In genomic region chr6:33733602-33734001, GRCm38 (mm10) we compare ENCODE assay signal across 20 mouse cellular contexts.
DNase-seq lines count a peak whose midpoint lies in the region; ATAC-seq lines count a peak whose summit lies in the region.
"Had no signal": no experiment of that assay in that cellular context is flagged by ENCODE, and none has a peak within 500 bp of the region (broad histone marks: within the 10 kb centered on the region; RNA-seq: fewer than 3 reads in every experiment).

No protein-coding gene starts in this region.

- no peaks in the 10 kb centered on the region for H3K27me3 ChIP-seq in hindbrain, embryonic 12.5 days
- no peaks in the 10 kb centered on the region for H3K27me3 ChIP-seq in hindbrain, embryonic 11.5 days (ENCODE audit: control insufficient read depth, insufficient read depth, low read length)
- no peaks in the 10 kb centered on the region for H3K27me3 ChIP-seq in midbrain, embryonic 13.5 days
- no peaks in the 10 kb centered on the region for H3K27me3 ChIP-seq in midbrain, embryonic 10.5 days (ENCODE audit: low read depth, poor library complexity, severe bottlenecking)
- H3K27me3 ChIP-seq in forebrain, embryonic 15.5 days: no peaks in the 10 kb centered on the region
- no peaks in the 10 kb centered on the region for H3K27me3 ChIP-seq in neural tube, embryonic 15.5 days (replicated peaks)
- H3K27me3 ChIP-seq: embryonic facial prominence, embryonic 12.5 days; intestine, embryonic 15.5 days had no signal

- no peak for DNase-seq in hindbrain, embryonic 11.5 days (ENCODE audit: low spot score)
- DNase-seq in midbrain, embryonic 10.5 days (ENCODE audit: low spot score): no peak
- no peak for DNase-seq in urinary bladder, postnatal 36 days (ENCODE audit: low spot score in 2 of 2)
- DNase-seq: adrenal gland, adult 8-10 months; adrenal gland, postnatal 36 days; cerebellum, adult 11 months; cerebellum, adult 9-10 months; cerebellum, postnatal 25 days; gastrocnemius, postnatal 10 days; heart, adult 18-20 months; heart, postnatal 10 days; heart, postnatal 4 days; kidney, adult 18-20 months had no signal

- H3K4me3 ChIP-seq in hindbrain, embryonic 12.5 days: no peak overlapping the region
- no peak overlapping the region for H3K4me3 ChIP-seq in hindbrain, embryonic 11.5 days (ENCODE audit: low read depth, low read length)
- H3K4me3 ChIP-seq in midbrain, embryonic 13.5 days (replicated peaks): no peak overlapping the region
- H3K4me3 ChIP-seq in midbrain, embryonic 10.5 days: no peak overlapping the region
- no peak overlapping the region for H3K4me3 ChIP-seq in forebrain, embryonic 15.5 days
- no peak overlapping the region for H3K4me3 ChIP-seq in neural tube, embryonic 15.5 days (replicated peaks)
- H3K4me3 ChIP-seq: embryonic facial prominence, embryonic 12.5 days; heart, embryonic 10.5 days; intestine, embryonic 15.5 days had no signal

- no peaks in the 10 kb centered on the region for H3K9me3 ChIP-seq in hindbrain, embryonic 12.5 days (replicated peaks)
- no peaks in the 10 kb centered on the region for H3K9me3 ChIP-seq in hindbrain, embryonic 11.5 days (ENCODE audit: control insufficient read depth, low read length)
- no peaks in the 10 kb centered on the region for H3K9me3 ChIP-seq in midbrain, embryonic 13.5 days
- H3K9me3 ChIP-seq in midbrain, embryonic 10.5 days (replicated peaks): no peaks in the 10 kb centered on the region
- no peaks in the 10 kb centered on the region for H3K9me3 ChIP-seq in forebrain, embryonic 15.5 days
- H3K9me3 ChIP-seq in neural tube, embryonic 15.5 days (replicated peaks): no peaks in the 10 kb centered on the region
- H3K9me3 ChIP-seq: embryonic facial prominence, embryonic 12.5 days; heart, embryonic 10.5 days; intestine, embryonic 15.5 days had no signal

- no peak overlapping the region for H3K4me2 ChIP-seq in hindbrain, embryonic 12.5 days (replicated peaks)
- no peak overlapping the region for H3K4me2 ChIP-seq in hindbrain, embryonic 11.5 days (replicated peaks; ENCODE audit: low read depth, low read length)
- no peak overlapping the region for H3K4me2 ChIP-seq in midbrain, embryonic 13.5 days (replicated peaks)
- H3K4me2 ChIP-seq in forebrain, embryonic 15.5 days (replicated peaks): no peak overlapping the region
- H3K4me2 ChIP-seq in neural tube, embryonic 15.5 days: no peak overlapping the region
- H3K4me2 ChIP-seq: embryonic facial prominence, embryonic 12.5 days; intestine, embryonic 15.5 days had no signal

- ATAC-seq in hindbrain, embryonic 12.5 days (ENCODE audit: low FRiP score): peak; percentile 54; the same call in 1 of the 2 replicates
- no peak for ATAC-seq in hindbrain, embryonic 11.5 days (ENCODE audit: low FRiP score)
- 0 out of 2 replicates have a peak, but pooled peaks have one; percentile 43 for ATAC-seq in midbrain, embryonic 13.5 days
- ATAC-seq in forebrain, embryonic 15.5 days (replicated peaks): peak; percentile 62; the same call in 1 of the 2 replicates
- 0 out of 2 replicates have a peak, but pooled peaks have one; percentile 21 for ATAC-seq in neural tube, embryonic 15.5 days (ENCODE audit: low FRiP score)
- ATAC-seq: intestine, embryonic 15.5 days had no signal

- no peak overlapping the region for H3K9ac ChIP-seq in hindbrain, embryonic 12.5 days
- H3K9ac ChIP-seq in hindbrain, embryonic 11.5 days (ENCODE audit: low read depth, low read length): no peak overlapping the region
- no peak overlapping the region for H3K9ac ChIP-seq in midbrain, embryonic 13.5 days (replicated peaks)
- no peak overlapping the region for H3K9ac ChIP-seq in forebrain, embryonic 15.5 days (replicated peaks)
- H3K9ac ChIP-seq in neural tube, embryonic 15.5 days (replicated peaks): no peak overlapping the region
- H3K9ac ChIP-seq: embryonic facial prominence, embryonic 12.5 days; intestine, embryonic 15.5 days had no signal

- no peak overlapping the region for H3K27ac ChIP-seq in hindbrain, embryonic 12.5 days
- no peak overlapping the region for H3K27ac ChIP-seq in hindbrain, embryonic 11.5 days (ENCODE audit: low read depth, low read length)
- H3K27ac ChIP-seq in midbrain, embryonic 13.5 days: no peak overlapping the region
- no peak overlapping the region for H3K27ac ChIP-seq in midbrain, embryonic 10.5 days (replicated peaks)
- peak overlapping the region; percentile 85 for H3K27ac ChIP-seq in forebrain, embryonic 15.5 days (replicated peaks)
- no peak overlapping the region for H3K27ac ChIP-seq in neural tube, embryonic 15.5 days (replicated peaks)
- H3K27ac ChIP-seq: embryonic facial prominence, embryonic 12.5 days; heart, embryonic 10.5 days; intestine, embryonic 15.5 days had no signal

- H3K4me1 ChIP-seq in hindbrain, embryonic 12.5 days: peaks cover 13% of the 10 kb centered on the region
- no peaks in the 10 kb centered on the region for H3K4me1 ChIP-seq in hindbrain, embryonic 11.5 days (replicated peaks; ENCODE audit: control insufficient read depth, insufficient read depth, low read length)
- peaks cover 13% of the 10 kb centered on the region for H3K4me1 ChIP-seq in midbrain, embryonic 13.5 days (replicated peaks)
- H3K4me1 ChIP-seq in midbrain, embryonic 10.5 days: peaks cover 15% of the 10 kb centered on the region
- H3K4me1 ChIP-seq in forebrain, embryonic 15.5 days: peaks cover 18% of the 10 kb centered on the region
- H3K4me1 ChIP-seq in neural tube, embryonic 15.5 days: peaks cover 19% of the 10 kb centered on the region
- H3K4me1 ChIP-seq: embryonic facial prominence, embryonic 12.5 days; heart, embryonic 10.5 days; intestine, embryonic 15.5 days had no signal

- H3K36me3 ChIP-seq in hindbrain, embryonic 12.5 days: no peaks in the 10 kb centered on the region
- no peaks in the 10 kb centered on the region for H3K36me3 ChIP-seq in hindbrain, embryonic 11.5 days (ENCODE audit: control insufficient read depth, insufficient read depth, low read length)
- no peaks in the 10 kb centered on the region for H3K36me3 ChIP-seq in midbrain, embryonic 13.5 days
- H3K36me3 ChIP-seq in midbrain, embryonic 10.5 days: no peaks in the 10 kb centered on the region
- no peaks in the 10 kb centered on the region for H3K36me3 ChIP-seq in forebrain, embryonic 15.5 days
- no peaks in the 10 kb centered on the region for H3K36me3 ChIP-seq in neural tube, embryonic 15.5 days
- H3K36me3 ChIP-seq: embryonic facial prominence, embryonic 12.5 days; heart, embryonic 10.5 days; intestine, embryonic 15.5 days had no signal
